Mouse (Mus musculus) lung, embryonic 16.5 days (tissue): ENCODE measurements at regions not wholly inside any gene's neighbourhood (a gene's known extent, or its start where the extent isn't known, plus 50 kb on each side); places are given as distances from the start of the nearest gene placed in this dataset.
"Not testable (repeated sequence)": the region's sequence is repeated elsewhere in the genome, so short reads cannot be mapped to it uniquely, and the experiment has no call there.

Experiments used
- ATAC-seq: fragments of 200-750 bp; cut with Nextera tagmentation; 2 replicates; pipeline ENCODE4 v1.8.0; 2017; ENCODE audit warnings: low read depth, mild to moderate bottlenecking, moderate library complexity
- H3K27ac ChIP-seq: fragments of 300-500 bp; sonication (generic); 2 replicates; pipeline ENCODE4 v1.5.1; 2014; ENCODE audit warnings: mild to moderate bottlenecking, control low read depth, low read length
- H3K27me3 ChIP-seq: fragments of 300-500 bp; sonication (generic); 2 replicates; pipeline ENCODE4 v1.6.1; 2014; ENCODE audit warnings: low read depth, low read length, mixed read lengths; ENCODE audit not compliant: control insufficient read depth, insufficient read depth
- H3K36me3 ChIP-seq: fragments of 300-500 bp; sonication (generic); 2 replicates; pipeline ENCODE4 v1.6.1; 2014; ENCODE audit warnings: low read length; ENCODE audit not compliant: control insufficient read depth, insufficient read depth
- H3K4me1 ChIP-seq: fragments of 300-500 bp; sonication (generic); replicated peaks from 2 replicates; pipeline ENCODE4 v1.6.1; 2014; ENCODE audit warnings: low read length, mixed read lengths; ENCODE audit not compliant: control insufficient read depth, insufficient read depth
- H3K4me2 ChIP-seq: fragments of 300-500 bp; sonication (generic); 2 replicates; pipeline ENCODE4 v1.6.1; 2014; ENCODE audit warnings: low read depth, low read length, control low read depth
- H3K4me3 ChIP-seq: fragments of 300-500 bp; sonication (generic); 2 replicates; pipeline ENCODE4 v1.5.1; 2014; ENCODE audit warnings: mild to moderate bottlenecking, low read length, control low read depth
- H3K9ac ChIP-seq: fragments of 300-500 bp; sonication (generic); 2 replicates; pipeline ENCODE4 v1.6.1; 2014; ENCODE audit warnings: low read length, control low read depth
- H3K9me3 ChIP-seq: fragments of 300-500 bp; sonication (generic); 2 replicates; pipeline ENCODE4 v1.6.1; 2016; ENCODE audit warnings: low read length; ENCODE audit not compliant: control insufficient read depth
- WGBS: fragments of 180-500 bp; shearing (Covaris S2); extraction: QIAGEN DNeasy Blood & Tissue Kit; methylation state at CpG from one replicate; pipeline ENCODE4 v1.1.7; 2014; 5-methylcytosine and 5-hydroxymethylcytosine counted together

- H3K27ac ChIP-seq, result no peak overlapping the region
- H3K36me3 ChIP-seq, result no peaks in the 10 kb centered on the region
- no peak for ATAC-seq
- no peaks in the 10 kb centered on the region for H3K4me1 ChIP-seq
- H3K9ac ChIP-seq, result no peak overlapping the region
- H3K9me3 ChIP-seq, result no peaks in the 10 kb centered on the region
- no peaks in the 10 kb centered on the region for H3K27me3 ChIP-seq
- 74% methylated on average over 6 of the region's 6 CpGs for WGBS
- no peak overlapping the region for H3K4me2 ChIP-seq
- no peak overlapping the region for H3K4me3 ChIP-seq
Measured at GRCm38 (mm10) chr12:82080196-82080880, 88.8 kb upstream of the Sipa1l1 start.

- H3K27ac ChIP-seq, H3K4me2 ChIP-seq, H3K4me3 ChIP-seq, H3K27me3 ChIP-seq, H3K4me1 ChIP-seq, H3K9ac ChIP-seq, ATAC-seq, H3K9me3 ChIP-seq, H3K36me3 ChIP-seq: not testable (repeated sequence)
- WGBS, result 94% methylated on average over 3 of the region's 4 CpGs
Measured at GRCm38 (mm10) chr12:82082596-82082995, 86.5 kb upstream of the Sipa1l1 start.

- 41% methylated on average over 7 of the region's 7 CpGs for WGBS
- H3K4me2 ChIP-seq, result no peak overlapping the region
- no peak overlapping the region for H3K27ac ChIP-seq
- H3K4me1 ChIP-seq, result no peaks in the 10 kb centered on the region
- H3K9ac ChIP-seq, result no peak overlapping the region
- no peak for ATAC-seq
- no peaks in the 10 kb centered on the region; the same call in 1 of the 2 replicates for H3K9me3 ChIP-seq
- no peaks in the 10 kb centered on the region for H3K36me3 ChIP-seq
- H3K4me3 ChIP-seq, result no peak overlapping the region
- H3K27me3 ChIP-seq, result no peaks in the 10 kb centered on the region
Measured at GRCm38 (mm10) chr12:82085771-82086400, 83.2 kb upstream of the Sipa1l1 start.

GRCm38 (mm10) chr12:82086441-82086840, 82.7 kb upstream of the Sipa1l1 start:
- no peak for ATAC-seq
- no peak overlapping the region for H3K27ac ChIP-seq

GRCm38 (mm10) chr12:82089288-82089687, 79.8 kb upstream of the Sipa1l1 start:
- H3K4me1 ChIP-seq, result peaks cover 3% of the 10 kb centered on the region; the same call in 1 of the 2 replicates
- no peak for ATAC-seq
- no peak overlapping the region for H3K27ac ChIP-seq
- 80% methylated on average over 6 of the region's 6 CpGs for WGBS
- no peaks in the 10 kb centered on the region for H3K36me3 ChIP-seq
- no peaks in the 10 kb centered on the region; the same call in 1 of the 2 replicates for H3K9me3 ChIP-seq
- H3K4me2 ChIP-seq, result no peak overlapping the region
- no peaks in the 10 kb centered on the region for H3K27me3 ChIP-seq
- H3K9ac ChIP-seq, result no peak overlapping the region
- H3K4me3 ChIP-seq, result no peak overlapping the region

More at GRCm38 (mm10) chr12:82086441-82086840, 82.7 kb upstream of the Sipa1l1 start:
- Histone ChIP-seq H3K4me3 (no peak overlapping the region), H3K9me3 (no peaks in the 10 kb centered on the region; the same call in 1 of the 2 replicates), H3K9ac (no peak overlapping the region), H3K4me2 (no peak overlapping the region), H3K4me1 (no peaks in the 10 kb centered on the region), H3K27me3 (no peaks in the 10 kb centered on the region), H3K36me3 (no peaks in the 10 kb centered on the region)

- no peak overlapping the region for H3K4me3 ChIP-seq
- WGBS, result 42% methylated on average over 7 of the region's 7 CpGs
- ATAC-seq, result no peak
Measured at GRCm38 (mm10) chr12:82093317-82093716, 75.8 kb upstream of the Sipa1l1 start.

GRCm38 (mm10) chr12:82095396-82095795, 73.7 kb upstream of the Sipa1l1 start:
- no peak for ATAC-seq
- Histone ChIP-seq H3K4me2 (no peak overlapping the region), H3K9me3 (peaks cover 2% of the 10 kb centered on the region; the same call in 1 of the 2 replicates), H3K4me1 (peaks cover 3% of the 10 kb centered on the region; the same call in 1 of the 2 replicates), H3K27ac (no peak overlapping the region), H3K27me3 (no peaks in the 10 kb centered on the region), H3K4me3 (no peak overlapping the region), H3K36me3 (no peaks in the 10 kb centered on the region), H3K9ac (no peak overlapping the region)
- WGBS, result 84% methylated on average over 1 of the region's 1 CpGs

More at GRCm38 (mm10) chr12:82093317-82093716, 75.8 kb upstream of the Sipa1l1 start:
- Histone ChIP-seq H3K27me3 (no peaks in the 10 kb centered on the region), H3K9me3 (peaks cover 2% of the 10 kb centered on the region; the same call in 1 of the 2 replicates), H3K4me1 (peaks cover 3% of the 10 kb centered on the region; the same call in 1 of the 2 replicates), H3K27ac (no peak overlapping the region), H3K36me3 (no peaks in the 10 kb centered on the region), H3K9ac (no peak overlapping the region), H3K4me2 (no peak overlapping the region)

GRCm38 (mm10) chr12:82097126-82097525, 72.0 kb upstream of the Sipa1l1 start:
- peaks cover 3% of the 10 kb centered on the region; the same call in 1 of the 2 replicates for H3K4me1 ChIP-seq
- H3K27me3 ChIP-seq, result no peaks in the 10 kb centered on the region
- no peak for ATAC-seq
- H3K36me3 ChIP-seq, result no peaks in the 10 kb centered on the region
- no peak overlapping the region for H3K9ac ChIP-seq
- no peak overlapping the region for H3K4me2 ChIP-seq
- no peak overlapping the region for H3K27ac ChIP-seq
- no peak overlapping the region for H3K4me3 ChIP-seq
- H3K9me3 ChIP-seq, result peaks cover 2% of the 10 kb centered on the region; the same call in 1 of the 2 replicates
- WGBS, result 64% methylated on average over 6 of the region's 6 CpGs

GRCm38 (mm10) chr12:82097620-82098019, 71.5 kb upstream of the Sipa1l1 start:
- Histone ChIP-seq H3K4me2 (no peak overlapping the region), H3K27me3 (no peaks in the 10 kb centered on the region), H3K4me3 (no peak overlapping the region), H3K9me3 (peaks cover 2% of the 10 kb centered on the region; the same call in 1 of the 2 replicates), H3K36me3 (no peaks in the 10 kb centered on the region), H3K4me1 (peaks cover 3% of the 10 kb centered on the region; the same call in 1 of the 2 replicates), H3K9ac (no peak overlapping the region), H3K27ac (no peak overlapping the region)
- no peak for ATAC-seq
- 79% methylated on average over 4 of the region's 4 CpGs for WGBS
